Mouse (Mus musculus) MEL (cell line): Measurements from ENCODE around the gene Ube2r2.

Experiments used
- CTCF ChIP-seq, 3 experiments: IDR thresholded peaks in 2 of 3; conservative IDR thresholded peaks in 1 of 3; 2 replicates each; pipeline ENCODE4 v1.5.1; 2011 to 2012; ENCODE audit warnings: low read length in 3 of 3, low read depth in 2 of 3, mild to moderate bottlenecking in 2 of 3, improper control_type of control experiment in 1 of 3, inconsistent platforms in 1 of 3, mixed read lengths in 1 of 3, moderate library complexity in 1 of 3; ENCODE audit not compliant: control insufficient read depth in 1 of 3, insufficient read depth in 1 of 3, poor library complexity in 1 of 3, severe bottlenecking in 1 of 3
- E2F4 ChIP-seq: IDR thresholded peaks from 2 replicates; pipeline ENCODE4 v1.6.1; 2011; ENCODE audit warnings: low read depth, low read length, improper control_type of control experiment, borderline replicate concordance
- EP300 ChIP-seq, 2 experiments: IDR thresholded peaks; 2 replicates each; pipeline ENCODE4 v1.6.1; 2011; ENCODE audit warnings: improper control_type of control experiment in 2 of 2, low read length in 2 of 2, low read depth in 1 of 2, mild to moderate bottlenecking in 1 of 2
- GABPA ChIP-seq: IDR thresholded peaks from 2 replicates; pipeline ENCODE4 v1.6.1; 2012; ENCODE audit warnings: low read depth, mild to moderate bottlenecking, inconsistent platforms, low read length, improper control_type of control experiment, moderate library complexity
- GATA1 ChIP-seq: IDR thresholded peaks from 2 replicates; pipeline ENCODE4 v1.6.1; 2011; ENCODE audit warnings: low read depth, low read length, improper control_type of control experiment
- HCFC1 ChIP-seq: IDR thresholded peaks from 2 replicates; pipeline ENCODE4 v1.6.1; 2012; ENCODE audit warnings: low read depth, mild to moderate bottlenecking, inconsistent platforms, low read length, improper control_type of control experiment, moderate library complexity
- JUND ChIP-seq: IDR thresholded peaks from 2 replicates; pipeline ENCODE4 v1.6.1; 2011; ENCODE audit warnings: low read depth, mild to moderate bottlenecking, improper control_type of control experiment, low read length
- KAT2A ChIP-seq: conservative IDR thresholded peaks from 2 replicates; pipeline ENCODE4 v1.6.1; 2012; ENCODE audit warnings: low read depth, low read length, improper control_type of control experiment, inconsistent platforms
- MAX ChIP-seq: IDR thresholded peaks from 2 replicates; pipeline ENCODE4 v1.6.1; 2011; ENCODE audit warnings: low read length, improper control_type of control experiment
- NELFE ChIP-seq: IDR thresholded peaks from 2 replicates; pipeline ENCODE4 v1.6.1; 2011; ENCODE audit warnings: low read depth, low read length, improper control_type of control experiment
- SMC3 ChIP-seq: IDR thresholded peaks from 2 replicates; pipeline ENCODE4 v1.6.1; 2011; ENCODE audit warnings: low read depth, low read length, improper control_type of control experiment
- TCF12 ChIP-seq: IDR thresholded peaks from 2 replicates; pipeline ENCODE4 v1.6.1; 2014; ENCODE audit warnings: low read depth, mild to moderate bottlenecking, inconsistent platforms, low read length, improper control_type of control experiment, moderate library complexity
- USF1 ChIP-seq: IDR thresholded peaks from 2 replicates; pipeline ENCODE4 v1.6.1; 2014; ENCODE audit warnings: low read depth, mild to moderate bottlenecking, inconsistent platforms, low read length, improper control_type of control experiment, moderate library complexity
- ZNF384 ChIP-seq: IDR thresholded peaks from 2 replicates; pipeline ENCODE4 v1.6.1; 2012; ENCODE audit warnings: low read depth, mild to moderate bottlenecking, inconsistent platforms, low read length, improper control_type of control experiment

DNA sequence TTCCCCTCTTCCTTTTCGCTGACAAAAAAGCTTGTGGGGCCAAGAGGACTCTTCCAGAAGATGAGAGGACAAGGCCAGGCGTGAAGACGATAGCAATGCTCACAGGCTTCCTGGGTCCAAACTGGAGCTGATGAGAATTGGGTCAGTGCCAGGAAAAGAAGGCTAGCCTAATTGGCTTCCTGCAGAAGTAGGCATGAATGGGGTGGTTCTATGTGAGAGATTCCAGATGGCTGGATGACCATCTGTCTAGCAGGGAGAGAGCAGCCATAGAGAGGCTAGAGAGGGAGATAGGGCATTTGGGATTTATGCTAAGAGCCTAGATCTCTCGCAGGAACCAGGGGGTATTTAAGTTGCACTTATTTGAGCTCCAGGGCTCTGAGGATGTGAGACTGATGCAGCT, 28.1 kb upstream of the Ube2r2 start:
- no peak for TF ChIP-seq ZNF384
- no peak for TF ChIP-seq CTCF (IDR thresholded peaks at IDR 0.05 in 2 of 3, conservative IDR thresholded peaks at IDR 0.05 in 1 of 3; ENCODE audit: control insufficient read depth in 1 of 3, insufficient read depth in 1 of 3, low read depth in 2 of 3, low read length in 3 of 3, poor library complexity in 1 of 3, severe bottlenecking in 1 of 3)
- TF ChIP-seq E2F4 = no peak
- no peak for TF ChIP-seq SMC3
- TF ChIP-seq NELFE = no peak
- TF ChIP-seq TCF12 = no peak
- TF ChIP-seq USF1 = no peak
- no peak for TF ChIP-seq HCFC1
- no peak for TF ChIP-seq KAT2A
- no peak for TF ChIP-seq JUND
- TF ChIP-seq MAX = no peak
- no peak for TF ChIP-seq GATA1
- no peak for TF ChIP-seq EP300 (IDR thresholded peaks at IDR 0.05; ENCODE audit: low read depth in 1 of 2, low read length in 2 of 2)
- TF ChIP-seq GABPA = no peak
